Mouse (Mus musculus) forebrain, embryonic 13.5 days (tissue): ENCODE measurements at regions not wholly inside any gene's neighbourhood (a gene's known extent, or its start where the extent isn't known, plus 50 kb on each side); places are given as distances from the start of the nearest gene placed in this dataset.

Experiments
- ATAC-seq: fragments of 200-750 bp; cut with Nextera tagmentation; 2 replicates; pipeline ENCODE4 v1.8.0; 2017
- H3K27ac ChIP-seq: fragments of 300-500 bp; sonication (generic); 2 replicates; pipeline ENCODE4 v1.5.1; 2015; ENCODE audit warnings: inconsistent platforms, mild to moderate bottlenecking, moderate library complexity
- H3K27me3 ChIP-seq: fragments of 300-500 bp; sonication (generic); 2 replicates; pipeline ENCODE4 v1.6.1; 2015; ENCODE audit warnings: mild to moderate bottlenecking, inconsistent platforms
- H3K36me3 ChIP-seq: fragments of 300-500 bp; sonication (generic); 2 replicates; pipeline ENCODE4 v1.6.1; 2015; ENCODE audit warnings: mild to moderate bottlenecking, inconsistent platforms; ENCODE audit not compliant: poor library complexity, severe bottlenecking
- H3K4me1 ChIP-seq: fragments of 300-500 bp; sonication (generic); 2 replicates; pipeline ENCODE4 v1.6.1; 2015; ENCODE audit warnings: inconsistent platforms
- H3K4me2 ChIP-seq: fragments of 300-500 bp; sonication (generic); 2 replicates; pipeline ENCODE4 v1.6.1; 2015; ENCODE audit warnings: inconsistent platforms, mild to moderate bottlenecking, moderate library complexity
- H3K4me3 ChIP-seq: fragments of 300-500 bp; sonication (generic); 2 replicates; pipeline ENCODE4 v1.5.1; 2015; ENCODE audit warnings: mild to moderate bottlenecking, inconsistent platforms
- H3K9ac ChIP-seq: fragments of 300-500 bp; sonication (generic); 2 replicates; pipeline ENCODE4 v1.6.1; 2015; ENCODE audit warnings: mild to moderate bottlenecking, inconsistent platforms
- H3K9me3 ChIP-seq: fragments of 300-500 bp; sonication (generic); replicated peaks from 2 replicates; pipeline ENCODE4 v1.6.1; 2016; ENCODE audit warnings: inconsistent platforms
- WGBS: fragments of 180-500 bp; shearing (Covaris S2); methylation state at CpG from one replicate; pipeline ENCODE4 v1.1.7; 2015; 5-methylcytosine and 5-hydroxymethylcytosine counted together

DNA sequence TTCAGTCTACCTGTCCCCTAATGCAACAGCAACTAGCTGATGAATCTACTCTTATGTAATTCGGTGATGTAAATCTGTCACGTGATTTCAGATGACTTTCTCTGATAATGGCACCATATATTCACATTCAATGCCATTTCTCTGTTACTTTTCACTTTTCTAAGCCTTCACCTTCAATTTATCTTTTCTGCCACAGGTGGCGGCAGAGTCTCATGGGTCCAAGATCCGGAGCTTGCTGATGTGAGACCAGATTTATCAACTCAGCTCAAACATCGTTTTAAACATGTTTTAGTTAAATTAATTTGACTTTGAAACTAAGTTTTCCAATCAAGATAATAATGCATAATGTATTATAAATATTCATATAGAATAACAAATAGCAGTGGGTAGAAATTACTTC is 148.4 kb upstream of the Cadm2 start:
- Histone ChIP-seq H3K4me1 (no peaks in the 10 kb centered on the region), H3K27ac (no peak overlapping the region), H3K36me3 (no peaks in the 10 kb centered on the region), H3K27me3 (no peaks in the 10 kb centered on the region), H3K9me3 (no peaks in the 10 kb centered on the region), H3K4me2 (no peak overlapping the region), H3K9ac (no peak overlapping the region), H3K4me3 (no peak overlapping the region)
- 56% methylated on average over 5 of the region's 5 CpGs for WGBS
- no peak for ATAC-seq

DNA sequence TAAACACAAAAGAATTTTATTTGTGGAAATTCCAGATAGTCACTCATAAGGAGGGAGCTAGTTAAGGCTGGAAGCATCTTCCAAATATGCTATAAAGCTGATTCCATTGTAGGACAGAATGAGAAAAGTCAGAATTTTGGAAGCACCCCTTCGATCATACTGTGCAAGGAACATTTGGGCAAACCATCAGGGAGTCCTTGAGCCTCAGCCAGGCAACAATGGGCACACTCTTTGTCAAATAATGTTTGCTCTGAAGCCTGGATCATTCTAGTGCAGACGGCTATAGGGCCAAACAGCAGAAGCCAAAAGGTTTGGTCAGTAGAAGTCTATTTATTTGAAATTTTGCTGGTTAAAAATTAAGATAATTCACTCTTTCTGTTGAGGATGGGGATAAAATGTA is 114.7 kb upstream of the Cadm2 start:
- Histone ChIP-seq H3K4me2 (no peak overlapping the region), H3K4me3 (no peak overlapping the region), H3K4me1 (no peaks in the 10 kb centered on the region), H3K9me3 (no peaks in the 10 kb centered on the region), H3K9ac (no peak overlapping the region), H3K36me3 (no peaks in the 10 kb centered on the region), H3K27me3 (no peaks in the 10 kb centered on the region), H3K27ac (no peak overlapping the region)
- ATAC-seq, result no peak
- WGBS, result 76% methylated on average over 2 of the region's 2 CpGs

DNA sequence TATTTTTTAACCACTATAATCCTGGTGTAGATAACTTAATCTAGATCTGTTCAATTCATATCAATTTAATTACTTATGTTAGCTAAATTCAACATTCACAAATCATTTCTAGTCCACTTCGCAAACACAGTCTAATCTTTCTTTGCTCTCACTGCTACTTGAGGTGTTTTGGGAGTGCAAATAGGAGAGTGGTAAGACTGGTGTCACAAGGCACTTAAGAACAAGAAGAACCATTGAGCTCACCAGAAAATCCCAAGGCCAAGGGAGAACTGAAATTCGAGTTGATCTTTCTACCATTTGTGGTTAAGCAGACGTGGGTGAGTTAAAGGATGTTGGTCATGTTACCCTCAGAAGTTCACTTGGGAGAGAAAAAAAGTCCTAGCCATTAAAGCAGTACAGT is 77.9 kb upstream of the Cadm2 start:
- H3K27ac ChIP-seq, result no peak overlapping the region
- H3K9me3 ChIP-seq, result no peaks in the 10 kb centered on the region
- no peaks in the 10 kb centered on the region for H3K36me3 ChIP-seq
- no peaks in the 10 kb centered on the region for H3K4me1 ChIP-seq
- ATAC-seq, result no peak
- H3K27me3 ChIP-seq, result no peaks in the 10 kb centered on the region
- no peak overlapping the region for H3K9ac ChIP-seq
- whole genome bisulfite sequencing, result 68% methylated on average over 3 of the region's 3 CpGs
- H3K4me2 ChIP-seq, result no peak overlapping the region
- H3K4me3 ChIP-seq, result no peak overlapping the region
